Mouse (Mus musculus): ENCODE data around the gene Ywhag. TPM values are rescaled to one million over a fixed set of nuclear protein-coding genes. Genes with fewer than 3 reads are reported as not detected.

Ywhag gene
- polyA plus RNA-seq, 1 experiment, result 493 TPM

DNA sequence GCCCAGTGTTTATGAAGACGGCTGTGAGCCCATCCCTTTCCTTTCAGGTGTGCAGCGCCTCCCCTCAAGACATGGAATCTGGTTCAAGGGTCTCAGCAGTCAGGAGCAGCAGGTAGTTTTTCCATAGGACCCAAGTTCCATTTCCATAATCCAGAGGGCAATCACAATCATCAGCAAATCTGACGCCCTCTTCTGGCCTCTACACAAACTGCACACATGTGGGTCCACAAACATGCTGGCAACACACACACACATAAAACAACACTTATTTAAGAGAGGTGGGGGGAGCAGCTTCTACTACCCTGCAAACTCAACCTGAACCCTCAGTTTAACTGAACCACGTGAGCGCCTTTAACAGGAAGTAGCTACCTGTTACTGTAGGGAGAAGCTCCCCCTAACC lies 15.8 kb downstream of the Ywhag start:
- DNase-seq, result peak in 1 of 2 experiments; percentile 12
- Histone ChIP-seq H3K27me3 (ENCODE audit: control insufficient read depth, insufficient read depth, low read length) (no peaks in the 10 kb centered on the region), H3K4me3 (replicated peaks; ENCODE audit: insufficient read depth, low read depth, low read length) (no peak overlapping the region), H3K27ac (ENCODE audit: insufficient read depth, low read length) (no peak overlapping the region), H3K4me1 (ENCODE audit: control insufficient read depth, insufficient read depth, low read length) (peaks cover 46% of the 10 kb centered on the region)
- TF ChIP-seq CTCF (IDR thresholded peaks at IDR 0.05; ENCODE audit: borderline replicate concordance, insufficient read depth, low read depth, low read length), result no peak
- no peak for TF ChIP-seq POLR2A (IDR thresholded peaks at IDR 0.05; ENCODE audit: borderline replicate concordance, insufficient read depth, low read length)
- 97% methylated on average over 5 of the region's 5 CpGs for WGBS

DNA sequence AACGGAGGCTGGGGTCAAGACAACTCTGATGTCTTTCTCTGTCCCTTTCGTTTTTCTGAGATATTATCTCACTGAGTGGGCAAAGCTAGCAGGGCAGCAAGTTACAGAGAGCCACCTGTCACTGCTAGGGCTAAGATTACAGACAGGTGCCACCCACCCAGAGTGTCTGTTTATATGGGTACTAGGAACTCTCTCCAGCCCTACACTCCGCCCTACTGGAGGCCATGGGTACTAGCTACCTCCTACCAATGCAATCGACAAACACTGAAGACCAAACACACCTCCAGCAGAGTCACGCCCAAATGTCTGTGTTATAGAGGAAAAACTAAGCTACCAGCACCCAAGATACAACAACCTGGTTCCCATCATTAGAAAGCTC lies 16.4 kb downstream of the Ywhag start:
- Histone ChIP-seq H3K4me3 (replicated peaks; ENCODE audit: insufficient read depth, low read depth, low read length) (no peak overlapping the region), H3K4me1 (ENCODE audit: control insufficient read depth, insufficient read depth, low read length) (peaks cover 47% of the 10 kb centered on the region), H3K27ac (ENCODE audit: insufficient read depth, low read length) (no peak overlapping the region), H3K27me3 (ENCODE audit: control insufficient read depth, insufficient read depth, low read length) (no peaks in the 10 kb centered on the region)
- DNase-seq, result peak in 1 of 2 experiments; percentile 12
- TF ChIP-seq POLR2A (IDR thresholded peaks at IDR 0.05; ENCODE audit: borderline replicate concordance, insufficient read depth, low read length) (no peak), CTCF (IDR thresholded peaks at IDR 0.05; ENCODE audit: borderline replicate concordance, insufficient read depth, low read depth, low read length) (no peak)
- WGBS, result 82% methylated on average over 5 of the region's 5 CpGs

DNA sequence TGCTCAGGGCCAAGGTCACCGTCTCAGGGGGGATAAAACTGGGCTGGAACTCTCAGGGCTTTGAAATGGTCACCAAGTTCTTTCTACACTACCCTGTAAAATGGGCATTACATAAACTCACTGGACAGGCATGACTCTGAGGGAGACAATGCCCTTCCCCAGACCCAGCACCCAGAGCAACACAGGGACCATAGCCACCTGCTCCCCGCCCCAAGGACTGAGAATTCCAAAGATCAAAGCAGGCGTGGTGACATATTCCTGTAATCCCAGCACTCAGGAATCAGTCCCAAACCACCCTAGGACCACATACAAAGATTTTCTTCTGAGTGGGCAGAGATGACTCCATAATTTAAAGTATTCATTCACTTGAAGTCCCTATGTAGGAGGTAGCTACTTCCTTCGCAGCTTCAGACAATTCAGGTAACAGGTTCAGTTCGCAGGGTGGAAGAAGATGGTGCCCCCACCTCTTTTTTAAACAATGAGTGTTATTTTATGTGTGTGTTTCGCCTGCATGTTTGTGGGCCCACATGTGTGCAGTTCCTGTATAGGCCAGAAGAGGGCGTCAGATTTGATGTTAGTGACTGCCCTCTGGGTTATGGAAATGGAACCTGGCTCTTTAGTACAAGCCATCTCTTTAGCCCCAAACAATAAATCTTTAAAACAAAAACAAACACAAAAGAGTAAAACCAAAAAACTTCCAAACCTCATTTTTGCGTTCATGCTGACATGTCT lies 16.9 kb downstream of the Ywhag start:
- peaks cover 48% of the 10 kb centered on the region for H3K4me1 ChIP-seq (ENCODE audit: control insufficient read depth, insufficient read depth, low read length)
- no peaks in the 10 kb centered on the region for H3K27me3 ChIP-seq (ENCODE audit: control insufficient read depth, insufficient read depth, low read length)
- no peak for TF ChIP-seq POLR2A (IDR thresholded peaks at IDR 0.05; ENCODE audit: borderline replicate concordance, insufficient read depth, low read length)
- peak; percentile 28; the same call in 1 of the 2 replicates for TF ChIP-seq CTCF (IDR thresholded peaks at IDR 0.05; ENCODE audit: borderline replicate concordance, insufficient read depth, low read depth, low read length)
- WGBS, result 92% methylated on average over 8 of the region's 8 CpGs
- H3K27ac ChIP-seq (ENCODE audit: insufficient read depth, low read length), result 0 out of 2 replicates have a peak overlapping the region, but pooled peaks have one; percentile 26
- no peak overlapping the region for H3K4me3 ChIP-seq (replicated peaks; ENCODE audit: insufficient read depth, low read depth, low read length)
- DNase-seq, result peak; percentile 14 to 24

DNA sequence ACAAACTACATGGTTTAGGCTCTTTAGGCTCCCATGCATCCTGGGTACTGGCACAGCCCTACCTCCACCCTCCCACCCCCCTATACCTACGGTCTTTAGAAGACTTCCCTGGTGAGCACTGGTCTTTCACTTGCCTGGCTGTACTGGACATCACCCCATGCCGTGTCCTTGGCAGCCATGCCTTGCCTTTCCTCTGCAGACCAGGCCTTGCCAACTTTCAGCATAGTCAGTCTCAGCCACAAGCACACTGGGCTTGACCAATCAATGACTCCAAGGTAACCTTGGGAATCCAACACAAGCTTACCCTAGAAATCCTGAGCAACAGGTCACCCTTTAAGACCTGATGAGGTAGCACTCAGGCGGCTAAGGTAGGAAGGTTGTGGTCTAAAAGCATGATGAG lies 17.8 kb downstream of the Ywhag start:
- no peak overlapping the region for H3K4me3 ChIP-seq (replicated peaks; ENCODE audit: insufficient read depth, low read depth, low read length)
- peaks cover 45% of the 10 kb centered on the region for H3K4me1 ChIP-seq (ENCODE audit: control insufficient read depth, insufficient read depth, low read length)
- H3K27me3 ChIP-seq (ENCODE audit: control insufficient read depth, insufficient read depth, low read length), result no peaks in the 10 kb centered on the region
- H3K27ac ChIP-seq (ENCODE audit: insufficient read depth, low read length), result no peak overlapping the region
- TF ChIP-seq POLR2A (IDR thresholded peaks at IDR 0.05; ENCODE audit: borderline replicate concordance, insufficient read depth, low read length) (no peak), CTCF (IDR thresholded peaks at IDR 0.05; ENCODE audit: borderline replicate concordance, insufficient read depth, low read depth, low read length) (no peak)
- 37% methylated on average over 3 of the region's 3 CpGs for WGBS
- DNase-seq, result peak; percentile 78 to 86

DNA sequence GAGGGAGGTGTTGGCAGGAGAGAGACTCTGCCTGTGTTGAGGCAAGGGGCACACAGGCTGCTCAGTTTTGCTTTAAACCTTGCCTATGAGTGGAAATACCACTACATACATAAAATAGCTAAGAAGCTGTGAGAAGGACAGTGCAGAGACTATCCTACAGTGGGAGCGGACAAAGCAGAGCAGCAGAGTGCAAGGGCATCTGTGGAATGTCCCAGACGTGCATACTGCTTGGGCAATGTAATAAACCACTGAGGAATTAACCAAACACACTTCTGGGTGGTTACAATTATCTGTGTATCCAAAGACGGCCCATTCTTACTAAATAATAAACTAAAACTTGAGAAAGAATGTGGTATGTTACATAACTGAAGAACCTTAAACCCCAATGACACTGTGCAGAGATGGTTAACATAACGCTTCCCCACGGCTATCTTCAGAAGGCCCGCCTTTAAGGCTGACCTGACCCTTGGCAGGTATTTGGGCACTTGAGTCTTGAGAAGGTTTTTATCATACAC lies 18.3 kb downstream of the Ywhag start:
- H3K4me3 ChIP-seq (replicated peaks; ENCODE audit: insufficient read depth, low read depth, low read length), result no peak overlapping the region
- 53% methylated on average over 6 of the region's 6 CpGs for WGBS
- no peak for TF ChIP-seq POLR2A (IDR thresholded peaks at IDR 0.05; ENCODE audit: borderline replicate concordance, insufficient read depth, low read length)
- H3K27ac ChIP-seq (ENCODE audit: insufficient read depth, low read length), result 0 out of 2 replicates have a peak overlapping the region, but pooled peaks have one; percentile 34
- no peaks in the 10 kb centered on the region for H3K27me3 ChIP-seq (ENCODE audit: control insufficient read depth, insufficient read depth, low read length)
- peaks cover 50% of the 10 kb centered on the region for H3K4me1 ChIP-seq (ENCODE audit: control insufficient read depth, insufficient read depth, low read length)
- no peak for DNase-seq

DNA sequence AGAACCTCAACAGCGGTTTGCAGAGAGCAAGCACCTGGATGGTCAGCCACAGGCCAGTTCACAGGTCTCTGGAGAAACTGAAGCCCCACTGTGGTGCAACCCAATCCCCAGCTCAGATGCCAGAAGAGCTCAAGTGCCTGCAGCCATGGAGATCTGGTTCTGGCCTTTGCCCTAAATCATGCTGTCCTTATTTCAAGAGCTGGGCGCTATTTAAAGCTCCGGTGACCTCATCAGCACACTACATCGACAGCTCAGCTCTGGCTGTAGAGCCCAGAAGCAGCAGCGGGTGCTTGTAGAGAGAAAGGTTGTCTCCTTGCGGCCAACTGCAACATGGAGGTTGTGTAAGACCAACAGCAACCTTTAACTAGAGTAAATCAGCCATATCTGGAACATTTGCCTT lies 20.3 kb downstream of the Ywhag start:
- no peak for TF ChIP-seq POLR2A (IDR thresholded peaks at IDR 0.05; ENCODE audit: borderline replicate concordance, insufficient read depth, low read length)
- no peak for TF ChIP-seq CTCF (IDR thresholded peaks at IDR 0.05; ENCODE audit: borderline replicate concordance, insufficient read depth, low read depth, low read length)
- DNase-seq, result peak; percentile 59 to 81
- Histone ChIP-seq H3K4me3 (replicated peaks; ENCODE audit: insufficient read depth, low read depth, low read length) (no peak overlapping the region), H3K27me3 (ENCODE audit: control insufficient read depth, insufficient read depth, low read length) (no peaks in the 10 kb centered on the region), H3K27ac (ENCODE audit: insufficient read depth, low read length) (peak overlapping the region; percentile 82), H3K4me1 (ENCODE audit: control insufficient read depth, insufficient read depth, low read length) (peaks cover 55% of the 10 kb centered on the region)
- 18% methylated on average over 6 of the region's 6 CpGs for WGBS

DNA sequence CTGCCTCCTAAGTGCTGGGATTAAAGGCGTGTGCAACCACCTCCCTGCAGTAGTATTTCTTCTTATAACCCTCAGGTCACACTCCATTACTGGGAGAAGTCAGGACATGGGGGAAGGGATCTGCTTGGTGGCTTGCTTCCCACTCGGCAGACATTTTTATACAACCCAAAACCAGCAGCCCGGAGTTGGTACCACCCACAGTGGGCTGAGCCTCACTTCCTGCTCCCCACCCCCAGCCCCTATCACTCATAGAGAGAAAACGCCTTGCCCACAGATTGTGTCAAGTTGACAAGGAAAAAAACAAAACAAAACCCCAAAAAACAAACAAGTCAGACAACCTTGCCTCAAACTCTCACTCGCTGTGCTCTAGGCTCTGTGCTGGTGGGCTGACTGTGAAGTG lies 21.2 kb downstream of the Ywhag start:
- TF ChIP-seq POLR2A (IDR thresholded peaks at IDR 0.05; ENCODE audit: borderline replicate concordance, insufficient read depth, low read length) (no peak), CTCF (IDR thresholded peaks at IDR 0.05; ENCODE audit: borderline replicate concordance, insufficient read depth, low read depth, low read length) (no peak)
- Histone ChIP-seq H3K4me3 (replicated peaks; ENCODE audit: insufficient read depth, low read depth, low read length) (no peak overlapping the region), H3K27ac (ENCODE audit: insufficient read depth, low read length) (peak overlapping the region; percentile 82), H3K4me1 (ENCODE audit: control insufficient read depth, insufficient read depth, low read length) (peaks cover 55% of the 10 kb centered on the region), H3K27me3 (ENCODE audit: control insufficient read depth, insufficient read depth, low read length) (no peaks in the 10 kb centered on the region)
- no peak for DNase-seq
- 67% methylated on average over 5 of the region's 5 CpGs for WGBS

DNA sequence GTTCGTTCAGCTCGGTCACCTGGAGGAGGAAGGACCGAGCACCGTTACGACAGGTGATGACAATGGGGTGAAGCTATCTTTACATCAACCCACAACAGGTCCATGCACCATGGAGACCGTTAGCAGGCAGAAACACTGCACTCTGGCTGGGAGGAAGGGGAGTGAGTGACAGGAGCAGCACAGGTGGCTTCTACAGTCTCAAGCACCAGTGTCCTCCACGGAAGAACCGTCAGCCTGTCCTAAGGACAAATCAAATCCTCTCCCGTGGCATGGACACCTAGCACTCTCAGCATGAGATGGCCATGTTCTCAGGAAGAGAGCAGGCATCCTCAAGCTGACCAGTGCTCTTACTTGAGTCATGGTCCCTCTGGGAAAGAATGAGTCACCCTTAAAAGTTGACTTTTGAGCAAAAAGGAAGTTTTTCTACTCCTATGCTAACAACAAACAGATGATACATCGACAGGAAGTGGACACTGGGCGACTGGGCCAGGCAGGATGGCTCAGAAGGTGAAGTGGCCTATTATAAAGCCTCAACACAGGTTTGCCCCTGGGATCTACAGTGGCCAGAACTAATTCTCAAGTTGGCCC lies 22.7 kb downstream of the Ywhag start:
- 62% methylated on average over 11 of the region's 11 CpGs for WGBS
- TF ChIP-seq POLR2A (IDR thresholded peaks at IDR 0.05; ENCODE audit: borderline replicate concordance, insufficient read depth, low read length), result no peak
- TF ChIP-seq CTCF (IDR thresholded peaks at IDR 0.05; ENCODE audit: borderline replicate concordance, insufficient read depth, low read depth, low read length), result no peak

More for the DNA sequence above, 22.7 kb downstream of the Ywhag start:
- Histone ChIP-seq H3K27ac (ENCODE audit: insufficient read depth, low read length) (peak overlapping the region; percentile 11; the same call in 1 of the 2 replicates), H3K4me3 (replicated peaks; ENCODE audit: insufficient read depth, low read depth, low read length) (no peak overlapping the region), H3K4me1 (ENCODE audit: control insufficient read depth, insufficient read depth, low read length) (peaks cover 56% of the 10 kb centered on the region), H3K27me3 (ENCODE audit: control insufficient read depth, insufficient read depth, low read length) (no peaks in the 10 kb centered on the region)
- peak in 1 of 2 experiments; percentile 24 for DNase-seq
